Mouse (Mus musculus) cortical plate, adult 2 months (tissue): ENCODE data around the gene Pitpnb. TPM values are rescaled to one million over a fixed set of nuclear protein-coding genes. Genes with fewer than 3 reads are reported as not detected.
A peak's percentile ranks its signal among the peaks of the same experiment; 100 is the strongest.

ENCODE experiments used
- H3K27ac ChIP-seq: fragments of 200-500 bp; 2 replicates; pipeline ENCODE4 v1.5.1; 2012; ENCODE audit warnings: low read length, control low read depth, inconsistent platforms; ENCODE audit not compliant: insufficient read depth
- H3K4me1 ChIP-seq: fragments of 200-500 bp; 2 replicates; pipeline ENCODE4 v1.6.1; 2011; ENCODE audit warnings: low read length; ENCODE audit not compliant: control insufficient read depth, insufficient read depth
- H3K4me3 ChIP-seq: fragments of 200-500 bp; 2 replicates; pipeline ENCODE4 v1.5.1; 2011; ENCODE audit warnings: mild to moderate bottlenecking, low read length, control low read depth; ENCODE audit not compliant: insufficient read depth
- CTCF ChIP-seq: fragments of 200-500 bp; IDR thresholded peaks from 2 replicates; pipeline ENCODE4 v1.5.1; 2011; ENCODE audit warnings: mild to moderate bottlenecking, control low read depth, low read length; ENCODE audit not compliant: insufficient read depth; ENCODE audit errors: extremely low read depth
- POLR2A ChIP-seq: fragments of 200-500 bp; IDR thresholded peaks from 2 replicates; pipeline ENCODE4 v1.6.1; 2011; ENCODE audit warnings: mild to moderate bottlenecking, low read length, control low read depth; ENCODE audit not compliant: insufficient read depth; ENCODE audit errors: extremely low read depth
- polyA plus RNA-seq: library from polyadenylated mRNA; depleted of rRNA; stranded (reverse); fragments of >200 nt; gene quantifications from 2 replicates; pipeline ENCODE4 v1.2.3, GENCODE M21; 2012; rRNA removed

Pitpnb gene
- polyA plus RNA-seq, 1 experiment, result 71.4 TPM

- no peak overlapping the region for H3K27ac ChIP-seq
- H3K4me1 ChIP-seq, result peaks cover 11% of the 10 kb centered on the region
- TF ChIP-seq POLR2A (no peak), CTCF (no peak)
- H3K4me3 ChIP-seq, result no peak overlapping the region; the same call in 1 of the 2 replicates
Observed at GRCm38 (mm10) chr5:111425813-111426212, 95.2 kb downstream of the Pitpnb start.

- 0 out of 2 replicates have a peak overlapping the region, but pooled peaks have one; percentile 63 for H3K27ac ChIP-seq
- TF ChIP-seq CTCF (no peak), POLR2A (no peak)
- no peak overlapping the region for H3K4me3 ChIP-seq
- H3K4me1 ChIP-seq, result peaks cover 11% of the 10 kb centered on the region
Observed at GRCm38 (mm10) chr5:111426249-111426648, 95.7 kb downstream of the Pitpnb start.

GRCm38 (mm10) chr5:111428882-111429281 lies 98.3 kb downstream of the Pitpnb start:
- Histone ChIP-seq H3K4me3 (no peak overlapping the region), H3K27ac (peak overlapping the region; percentile 43), H3K4me1 (peaks cover 16% of the 10 kb centered on the region)
- no peak for TF ChIP-seq CTCF
- no peak for TF ChIP-seq POLR2A

DNA sequence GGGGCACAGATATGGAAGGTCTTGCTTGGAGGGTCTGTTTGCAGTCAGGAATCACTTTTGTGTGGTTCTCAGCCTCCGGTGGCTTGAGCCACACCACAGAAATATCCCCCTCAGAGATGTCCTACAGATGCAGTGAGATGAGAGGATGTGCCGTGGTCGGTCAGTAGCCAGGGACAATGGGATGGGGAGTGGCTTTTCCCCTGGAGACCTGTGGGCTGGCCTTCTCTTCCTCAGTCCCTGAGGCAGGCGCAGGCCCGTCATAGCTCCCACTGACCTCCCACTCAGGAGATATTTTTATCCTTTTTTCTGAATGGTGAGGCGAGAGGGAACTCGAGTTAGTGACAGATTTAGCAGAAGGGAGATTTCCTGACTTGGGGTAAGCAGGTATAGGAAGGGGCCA lies 99.2 kb downstream of the Pitpnb start:
- TF ChIP-seq CTCF, result no peak
- TF ChIP-seq POLR2A, result no peak
- peaks cover 18% of the 10 kb centered on the region for H3K4me1 ChIP-seq
- H3K27ac ChIP-seq, result peak overlapping the region; percentile 43
- H3K4me3 ChIP-seq, result no peak overlapping the region

DNA sequence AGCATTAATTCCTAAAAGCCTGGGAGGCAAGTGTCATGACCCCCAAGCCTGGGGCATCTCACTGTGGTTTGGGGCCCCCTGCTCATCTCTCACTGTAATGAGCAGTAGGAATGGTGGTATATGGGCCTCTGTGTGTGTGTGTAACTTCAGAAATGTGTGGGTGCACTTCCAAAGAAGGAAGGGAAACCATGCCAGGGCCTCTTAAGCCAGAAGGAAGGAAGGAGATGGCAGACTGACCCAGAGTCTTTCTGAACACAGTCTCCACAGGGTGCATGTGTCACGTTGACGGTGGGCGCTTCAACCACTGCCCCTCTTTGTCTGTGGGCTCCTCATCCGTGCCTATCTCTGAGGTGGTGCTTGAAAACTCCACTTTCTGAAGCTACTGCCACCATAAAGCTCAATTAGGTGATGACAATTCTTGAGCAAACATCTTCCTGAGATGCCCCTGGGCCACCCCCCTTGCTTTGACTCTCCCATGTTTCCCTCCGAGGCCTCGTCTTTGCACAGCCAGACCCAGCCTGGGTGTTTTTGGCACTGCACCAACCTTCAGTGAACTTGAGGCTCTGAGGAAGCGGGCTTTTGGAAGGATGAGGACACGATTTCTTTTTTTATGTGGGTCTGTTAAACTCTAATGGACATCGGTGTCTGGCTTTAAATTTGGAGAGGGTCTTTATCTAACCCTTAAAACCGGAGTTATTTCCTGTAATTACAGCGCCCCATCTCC lies 100.6 kb downstream of the Pitpnb start:
- H3K4me1 ChIP-seq, result peaks cover 20% of the 10 kb centered on the region
- no peak for TF ChIP-seq CTCF
- no peak for TF ChIP-seq POLR2A
- no peak overlapping the region for H3K27ac ChIP-seq
- H3K4me3 ChIP-seq, result no peak overlapping the region

DNA sequence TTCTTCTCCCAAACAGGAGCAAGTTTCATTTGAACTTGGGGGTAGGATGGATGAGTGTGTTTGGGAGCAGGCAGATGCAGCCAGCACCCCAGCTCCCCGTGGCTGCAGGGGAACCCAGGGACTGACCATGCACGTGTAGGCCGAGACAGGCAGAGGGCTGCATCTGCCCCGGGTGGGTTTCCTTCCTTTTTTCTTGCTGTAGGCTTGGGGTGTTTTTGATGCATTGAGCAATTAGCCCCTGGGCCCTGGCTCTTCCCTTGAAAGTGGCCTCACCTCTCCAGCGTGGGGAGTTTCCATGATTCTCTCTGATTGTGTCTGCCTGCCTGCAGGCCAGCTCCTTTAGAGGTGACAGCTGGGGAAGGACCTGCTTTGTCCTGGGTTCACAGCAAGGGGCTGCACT lies 102.3 kb downstream of the Pitpnb start:
- TF ChIP-seq POLR2A (no peak), CTCF (no peak)
- H3K4me3 ChIP-seq, result no peak overlapping the region
- H3K4me1 ChIP-seq, result peaks cover 23% of the 10 kb centered on the region
- H3K27ac ChIP-seq, result peak overlapping the region; percentile 17; the same call in 1 of the 2 replicates

- H3K4me1 ChIP-seq, result peaks cover 18% of the 10 kb centered on the region
- no peak overlapping the region for H3K4me3 ChIP-seq
- TF ChIP-seq CTCF (no peak), POLR2A (no peak)
- H3K27ac ChIP-seq, result no peak overlapping the region
Observed at GRCm38 (mm10) chr5:111434342-111434842, 103.8 kb downstream of the Pitpnb start.

GRCm38 (mm10) chr5:111436260-111436659 lies 105.7 kb downstream of the Pitpnb start:
- Histone ChIP-seq H3K4me1 (peaks cover 13% of the 10 kb centered on the region), H3K27ac (no peak overlapping the region), H3K4me3 (no peak overlapping the region)
- no peak for TF ChIP-seq POLR2A
- no peak for TF ChIP-seq CTCF

GRCm38 (mm10) chr5:111437205-111437604 lies 106.6 kb downstream of the Pitpnb start:
- Histone ChIP-seq H3K4me3 (no peak overlapping the region), H3K27ac (no peak overlapping the region), H3K4me1 (peaks cover 11% of the 10 kb centered on the region)
- no peak for TF ChIP-seq CTCF
- TF ChIP-seq POLR2A, result no peak

Other genes starting within 250 kb of the Pitpnb start
- gene Mn1, start 86.6 kb downstream of the Pitpnb start, polyA plus RNA-seq, result 12.8 and 14.8 TPM in 2 replicates